In genomic region chr11:109360581-109361040, GRCm38 (mm10) we compare ENCODE assay signal across 12 mouse cellular contexts. TPM values are rescaled to one million over a fixed set of nuclear protein-coding genes. Genes with fewer than 3 reads are reported as not detected.
A peak's percentile ranks its signal among the peaks of the same experiment; 100 is the strongest.
DNase-seq lines count a peak whose midpoint lies in the region; ATAC-seq and TF ChIP-seq lines count a peak whose summit lies in the region.
"Had no signal": no experiment of that assay in that cellular context is flagged by ENCODE, and none has a peak within 500 bp of the region (broad histone marks: within the 10 kb centered on the region; RNA-seq: fewer than 3 reads in every experiment).

No protein-coding gene starts in this region.

- 50% methylated on average over 12 of the region's 12 CpGs for WGBS in heart, postnatal 0 days
- WGBS in heart, embryonic 11.5 days (ENCODE audit: insufficient replicate concordance) = 74% methylated on average over 12 of the region's 12 CpGs
- 59% methylated on average over 12 of the region's 12 CpGs for WGBS in embryonic facial prominence, embryonic 14.5 days
- 60% methylated on average over 12 of the region's 12 CpGs for WGBS in stomach, embryonic 16.5 days

- peak overlapping the region; percentile 67; the same call in 1 of the 2 replicates for H3K4me2 ChIP-seq in heart, postnatal 0 days (ENCODE audit: low read depth, low read length)
- no peak overlapping the region for H3K4me2 ChIP-seq in heart, embryonic 11.5 days
- peak overlapping the region; percentile 82; the same call in 1 of the 2 replicates for H3K4me2 ChIP-seq in embryonic facial prominence, embryonic 14.5 days (ENCODE audit: low read depth, low read length)
- H3K4me2 ChIP-seq in stomach, embryonic 16.5 days (ENCODE audit: low read depth, low read length) = peak overlapping the region; percentile 11; the same call in 1 of the 2 replicates

- no peak for ATAC-seq in heart, postnatal 0 days (ENCODE audit: insufficient read depth, low read depth)
- ATAC-seq in heart, embryonic 11.5 days (replicated peaks; ENCODE audit: insufficient number of reproducible peaks, low FRiP score, low TSS enrichment) = no peak
- no peak for ATAC-seq in megakaryocyte, adult 5-6 weeks (ENCODE audit: poor library complexity, severe bottlenecking)
- ATAC-seq in embryonic facial prominence, embryonic 14.5 days (ENCODE audit: low read depth) = no peak
- no peak for ATAC-seq in stomach, embryonic 16.5 days (ENCODE audit: insufficient read depth, low FRiP score)

- TF ChIP-seq EP300 in heart, postnatal 0 days (IDR thresholded peaks at IDR 0.05; ENCODE audit: low read depth) = no peak

- no peak overlapping the region for H3K9ac ChIP-seq in heart, postnatal 0 days (replicated peaks; ENCODE audit: low read depth, low read length)
- H3K9ac ChIP-seq in heart, embryonic 11.5 days (ENCODE audit: low read depth, low read length) = no peak overlapping the region
- H3K9ac ChIP-seq in embryonic facial prominence, embryonic 14.5 days (ENCODE audit: low read depth, low read length) = no peak overlapping the region
- no peak overlapping the region for H3K9ac ChIP-seq in stomach, embryonic 16.5 days (ENCODE audit: low read length)
- H3K9ac ChIP-seq: liver, embryonic 13.5 days had no signal

- no peak overlapping the region for H3K4me3 ChIP-seq in heart, postnatal 0 days (ENCODE audit: low read depth, low read length)
- no peak overlapping the region for H3K4me3 ChIP-seq in heart, embryonic 11.5 days (ENCODE audit: low read depth, low read length)
- H3K4me3 ChIP-seq in megakaryocyte, embryonic 14.5 days (replicated peaks) = peak overlapping the region; percentile 38
- H3K4me3 ChIP-seq in embryonic facial prominence, embryonic 14.5 days (ENCODE audit: low read depth, low read length) = no peak overlapping the region
- no peak overlapping the region for H3K4me3 ChIP-seq in stomach, embryonic 16.5 days (replicated peaks; ENCODE audit: low read length)
- H3K4me3 ChIP-seq: liver, embryonic 13.5 days had no signal

- H3K27me3 ChIP-seq in heart, postnatal 0 days (ENCODE audit: control insufficient read depth, insufficient read depth, low read length) = no peaks in the 10 kb centered on the region
- H3K27me3 ChIP-seq in heart, embryonic 11.5 days (ENCODE audit: control insufficient read depth, insufficient read depth, low read length) = no peaks in the 10 kb centered on the region
- H3K27me3 ChIP-seq in megakaryocyte, embryonic 14.5 days (replicated peaks) = no peaks in the 10 kb centered on the region
- no peaks in the 10 kb centered on the region for H3K27me3 ChIP-seq in embryonic facial prominence, embryonic 14.5 days (replicated peaks; ENCODE audit: control insufficient read depth, insufficient read depth, low read length)
- H3K27me3 ChIP-seq in stomach, embryonic 16.5 days (ENCODE audit: control insufficient read depth, insufficient read depth, low read length) = no peaks in the 10 kb centered on the region
- H3K27me3 ChIP-seq: liver, embryonic 13.5 days had no signal

- H3K36me3 ChIP-seq in heart, postnatal 0 days (replicated peaks; ENCODE audit: control insufficient read depth, insufficient read depth, low read length) = peaks cover 4% of the 10 kb centered on the region
- H3K36me3 ChIP-seq in heart, embryonic 11.5 days (ENCODE audit: control insufficient read depth, insufficient read depth, low read length) = no peaks in the 10 kb centered on the region; the same call in none of the 2 replicates
- H3K36me3 ChIP-seq in megakaryocyte, embryonic 14.5 days (replicated peaks; ENCODE audit: low read length) = peaks cover 36% of the 10 kb centered on the region
- H3K36me3 ChIP-seq in embryonic facial prominence, embryonic 14.5 days (ENCODE audit: control insufficient read depth, insufficient read depth, low read length) = peaks cover 4% of the 10 kb centered on the region
- H3K36me3 ChIP-seq in stomach, embryonic 16.5 days (ENCODE audit: control insufficient read depth, insufficient read depth, low read length) = no peaks in the 10 kb centered on the region

- H3K4me1 ChIP-seq in heart, postnatal 0 days (ENCODE audit: control insufficient read depth, insufficient read depth) = peaks cover 40% of the 10 kb centered on the region
- peaks cover 23% of the 10 kb centered on the region for H3K4me1 ChIP-seq in heart, embryonic 11.5 days (ENCODE audit: control insufficient read depth, insufficient read depth, low read length)
- peaks cover 79% of the 10 kb centered on the region for H3K4me1 ChIP-seq in megakaryocyte, embryonic 14.5 days
- H3K4me1 ChIP-seq in embryonic facial prominence, embryonic 14.5 days (ENCODE audit: control insufficient read depth, insufficient read depth, low read length) = peaks cover 19% of the 10 kb centered on the region
- peaks cover 44% of the 10 kb centered on the region for H3K4me1 ChIP-seq in stomach, embryonic 16.5 days (ENCODE audit: control insufficient read depth, insufficient read depth, low read length)

- no peak for TF ChIP-seq CTCF in heart, postnatal 0 days (IDR thresholded peaks at IDR 0.05; ENCODE audit: low read depth)

- H3K9me3 ChIP-seq in heart, postnatal 0 days (replicated peaks; ENCODE audit: control insufficient read depth, low read length) = no peaks in the 10 kb centered on the region
- H3K9me3 ChIP-seq in heart, embryonic 11.5 days (replicated peaks; ENCODE audit: control insufficient read depth, low read length) = no peaks in the 10 kb centered on the region
- H3K9me3 ChIP-seq in megakaryocyte, embryonic 14.5 days = no peaks in the 10 kb centered on the region
- H3K9me3 ChIP-seq in embryonic facial prominence, embryonic 14.5 days (ENCODE audit: control insufficient read depth, low read length) = no peaks in the 10 kb centered on the region
- H3K9me3 ChIP-seq in stomach, embryonic 16.5 days (replicated peaks; ENCODE audit: control insufficient read depth, low read length) = no peaks in the 10 kb centered on the region
- H3K9me3 ChIP-seq: G1E; liver, embryonic 13.5 days had no signal

- H3K27ac ChIP-seq in heart, postnatal 0 days (ENCODE audit: low read depth) = peak overlapping the region; percentile 98
- H3K27ac ChIP-seq in heart, embryonic 11.5 days (ENCODE audit: low read depth, low read length) = no peak overlapping the region
- H3K27ac ChIP-seq in embryonic facial prominence, embryonic 14.5 days (replicated peaks; ENCODE audit: low read depth, low read length) = peak overlapping the region; percentile 18
- H3K27ac ChIP-seq in stomach, embryonic 16.5 days (ENCODE audit: low read length) = peak overlapping the region; percentile 88

- peak; percentile 51 for DNase-seq in heart, postnatal 0 days (ENCODE audit: low spot score)
- peak; percentile 61 for DNase-seq in embryonic facial prominence, embryonic 14.5 days (ENCODE audit: low spot score)
- no peak for DNase-seq in embryo, embryonic 11 days
- DNase-seq: adrenal gland, adult 2 months; heart, postnatal 36 days; liver, embryonic 13.5 days had no signal

RNA-seq across cellular contexts. Expression of gene Gna13, which starts 2.0 kb away (rescaled TPM):
- total RNA-seq in heart, postnatal 0 days (2014; rRNA removed; ENCODE audit: low replicate concordance) = 42.3 and 42.7 TPM in 2 replicates
- polyA plus RNA-seq in heart, postnatal 0 days (2015; fragmentation: Nextera tagmentation; extraction: Ambion mirVana) = 25.5 and 28.0 TPM in 2 replicates
- 24.9 and 28.9 TPM in 2 replicates for polyA plus RNA-seq in heart, embryonic 11.5 days (2014; fragmentation: Nextera tagmentation; extraction: Ambion mirVana)
- polyA plus RNA-seq in megakaryocyte, embryonic 14.5 days (2012; ENCODE audit: insufficient read depth, low replicate concordance) = 42.6 and 60.8 TPM in 2 replicates
- total RNA-seq in megakaryocyte, adult 5-6 weeks (2015) = 59.5 and 61.2 TPM in 2 replicates
- total RNA-seq in megakaryocyte, adult 5-6 weeks (2017) = 54.2 and 57.3 TPM in 2 replicates
- polyA plus RNA-seq in embryonic facial prominence, embryonic 14.5 days (2014; fragmentation: Nextera tagmentation; extraction: Ambion mirVana) = 23.4 and 24.5 TPM in 2 replicates
- polyA plus RNA-seq in stomach, embryonic 16.5 days (2015; fragmentation: Nextera tagmentation; extraction: Ambion mirVana) = 28.8 and 32.8 TPM in 2 replicates

RNA-seq across cellular contexts. Expression of gene 9930022D16Rik, which starts 53.1 kb away (rescaled TPM):
- not detected in 2 replicates for total RNA-seq in heart, postnatal 0 days (2014; rRNA removed; ENCODE audit: low replicate concordance)
- not detected in 2 replicates for polyA plus RNA-seq in heart, postnatal 0 days (2015; fragmentation: Nextera tagmentation; extraction: Ambion mirVana)
- polyA plus RNA-seq in heart, embryonic 11.5 days (2014; fragmentation: Nextera tagmentation; extraction: Ambion mirVana) = 0.11 TPM in 1 of 2 replicates, not detected in the other
- not detected in 2 replicates for polyA plus RNA-seq in megakaryocyte, embryonic 14.5 days (2012; ENCODE audit: insufficient read depth, low replicate concordance)
- total RNA-seq in megakaryocyte, adult 5-6 weeks (2015) = 0.07 TPM in 1 of 2 replicates, not detected in the other
- 0.08 TPM in 1 of 2 replicates, not detected in the other for total RNA-seq in megakaryocyte, adult 5-6 weeks (2017)
- polyA plus RNA-seq in embryonic facial prominence, embryonic 14.5 days (2014; fragmentation: Nextera tagmentation; extraction: Ambion mirVana) = 0.08 TPM in 1 of 2 replicates, not detected in the other
- not detected in 2 replicates for polyA plus RNA-seq in stomach, embryonic 16.5 days (2015; fragmentation: Nextera tagmentation; extraction: Ambion mirVana)
- total RNA-seq: adrenal gland, adult 2 months; heart, postnatal 36 days; layer of hippocampus, postnatal 14 days had no signal
- polyA plus RNA-seq: adrenal gland, adult 2 months; G1E; liver, embryonic 13.5 days had no signal
